Mouse (Mus musculus) CD4-positive helper T cell, adult 2 months (primary cell): ENCODE data around the gene Acy3.
"Not testable (repeated sequence)": the region's sequence is repeated elsewhere in the genome, so short reads cannot be mapped to it uniquely, and the experiment has no call there.

ENCODE experiments used
- DNase-seq: peaks from one replicate; pipeline ENCODE4 v3.0.0-alpha.2; 2012; ENCODE audit warnings: low read depth, missing footprints, low spot score

The Acy3 gene

GRCm38 (mm10) chr19:3974608-3975007, 11.8 kb upstream of the Acy3 start:
- DNase-seq: not testable (repeated sequence)

GRCm38 (mm10) chr19:3975866-3976265, 10.5 kb upstream of the Acy3 start:
- peak; percentile 43 for DNase-seq

GRCm38 (mm10) chr19:3980309-3980708, 6.1 kb upstream of the Acy3 start:
- peak; percentile 82 for DNase-seq

GRCm38 (mm10) chr19:3980917-3981316, 5.5 kb upstream of the Acy3 start:
- no peak for DNase-seq

- no peak for DNase-seq
These were observed 2.7 kb upstream of the Acy3 start for GRCm38 (mm10) chr19:3983527-3984200.

- DNase-seq: no peak
These were observed 1.1 kb upstream of the Acy3 start for GRCm38 (mm10) chr19:3985261-3985681.

- no peak for DNase-seq
These were observed 1.7 kb downstream of the Acy3 start for GRCm38 (mm10) chr19:3988066-3988465.

- no peak for DNase-seq
These were observed 2.4 kb downstream of the Acy3 start for GRCm38 (mm10) chr19:3988750-3989149.

GRCm38 (mm10) chr19:3990804-3991203, 4.4 kb downstream of the Acy3 start:
- no peak for DNase-seq

- no peak for DNase-seq
These were observed 5.2 kb downstream of the Acy3 start for GRCm38 (mm10) chr19:3991562-3991961.

- DNase-seq: no peak
These were observed 5.6 kb downstream of the Acy3 start for GRCm38 (mm10) chr19:3991966-3992365.

GRCm38 (mm10) chr19:3992416-3992815, 6.0 kb downstream of the Acy3 start, which contains the start of gene Tbx10:
TSS of gene Tbx10 (plus strand) at chr19:3992752.
- no peak for DNase-seq

GRCm38 (mm10) chr19:3994932-3995331, 8.6 kb downstream of the Acy3 start:
- DNase-seq: no peak

GRCm38 (mm10) chr19:3995505-3995904, 9.1 kb downstream of the Acy3 start:
- DNase-seq: no peak

GRCm38 (mm10) chr19:3996106-3996505, 9.7 kb downstream of the Acy3 start:
- no peak for DNase-seq

GRCm38 (mm10) chr19:3996747-3997146, 10.4 kb downstream of the Acy3 start:
- DNase-seq: no peak

GRCm38 (mm10) chr19:3997231-3997630, 10.9 kb downstream of the Acy3 start:
- DNase-seq: no peak

GRCm38 (mm10) chr19:3998335-3998734, 12.0 kb downstream of the Acy3 start:
- DNase-seq: no peak

- DNase-seq: no peak
These were observed 12.9 kb downstream of the Acy3 start for GRCm38 (mm10) chr19:3999121-3999730.

- peak; percentile 96 for DNase-seq
These were observed 13.9 kb downstream of the Acy3 start, which contains the start of the genes Nudt8 and Gm49405 for GRCm38 (mm10) chr19:4000119-4000900. TSS of gene Nudt8 (plus strand) at chr19:4000580. TSS of gene Gm49405 (plus strand) at chr19:4000626.

GRCm38 (mm10) chr19:4000949-4001525, 14.7 kb downstream of the Acy3 start:
- no peak for DNase-seq

- no peak for DNase-seq
These were observed 15.4 kb downstream of the Acy3 start for GRCm38 (mm10) chr19:4001752-4002151.
